Mouse (Mus musculus): ENCODE results near the gene Upk3bl.

The Upk3bl gene

GRCm38 (mm10) chr5:136084891-136085651 lies 30.8 kb downstream of the Upk3bl start:
- peak overlapping the region; percentile 85 for H3K4me3 ChIP-seq (replicated peaks; ENCODE audit: low read length)
- H3K36me3 ChIP-seq (ENCODE audit: insufficient read depth, low read length) = 0 out of 2 replicates have a peak, but pooled peaks cover 5% of the 10 kb centered on the region
- TF ChIP-seq POU5F1 (IDR thresholded peaks at IDR 0.05; ENCODE audit: borderline replicate concordance, low read length) = no peak
- TF ChIP-seq NANOG (IDR thresholded peaks at IDR 0.05; ENCODE audit: borderline replicate concordance, low read length) = no peak
- peaks cover 78% of the 10 kb centered on the region for H3K4me1 ChIP-seq (replicated peaks; ENCODE audit: low read depth, low read length)
- peaks cover 9% of the 10 kb centered on the region for H3K27me3 ChIP-seq (ENCODE audit: insufficient read depth, low read length)
- peaks cover 12% of the 10 kb centered on the region for H3K9me3 ChIP-seq (ENCODE audit: low read length)

- no peaks in the 10 kb centered on the region for H3K9me3 ChIP-seq (ENCODE audit: low read length)
- H3K4me1 ChIP-seq (replicated peaks; ENCODE audit: low read depth, low read length) = peaks cover 67% of the 10 kb centered on the region
- peak overlapping the region; percentile 37 for H3K4me3 ChIP-seq (replicated peaks; ENCODE audit: low read length)
- peaks cover 9% of the 10 kb centered on the region for H3K27me3 ChIP-seq (ENCODE audit: insufficient read depth, low read length)
- TF ChIP-seq NANOG (IDR thresholded peaks at IDR 0.05; ENCODE audit: borderline replicate concordance, low read length) (no peak), POU5F1 (IDR thresholded peaks at IDR 0.05; ENCODE audit: borderline replicate concordance, low read length) (no peak), CTCF (conservative IDR thresholded peaks at IDR 0.05; ENCODE audit: low read length) (no peak)
- peaks cover 15% of the 10 kb centered on the region for H3K36me3 ChIP-seq (ENCODE audit: insufficient read depth, low read length)
These were observed 32.0 kb downstream of the Upk3bl start for GRCm38 (mm10) chr5:136086290-136086689.

- peaks cover 25% of the 10 kb centered on the region for H3K36me3 ChIP-seq (ENCODE audit: insufficient read depth, low read length)
- peaks cover 70% of the 10 kb centered on the region for H3K4me1 ChIP-seq (replicated peaks; ENCODE audit: low read depth, low read length)
- H3K27me3 ChIP-seq (ENCODE audit: insufficient read depth, low read length) = peaks cover 8% of the 10 kb centered on the region
- no peak; the same call in 1 of the 2 replicates for TF ChIP-seq CTCF (conservative IDR thresholded peaks at IDR 0.05; ENCODE audit: low read length)
- no peak for TF ChIP-seq NANOG (IDR thresholded peaks at IDR 0.05; ENCODE audit: borderline replicate concordance, low read length)
- no peak for TF ChIP-seq POU5F1 (IDR thresholded peaks at IDR 0.05; ENCODE audit: borderline replicate concordance, low read length)
- H3K9me3 ChIP-seq (ENCODE audit: low read length) = no peaks in the 10 kb centered on the region
- no peak overlapping the region for H3K4me3 ChIP-seq (replicated peaks; ENCODE audit: low read length)
These were observed 34.7 kb downstream of the Upk3bl start for GRCm38 (mm10) chr5:136088821-136089575.

GRCm38 (mm10) chr5:136091927-136092326 lies 37.6 kb downstream of the Upk3bl start:
- Histone ChIP-seq H3K36me3 (ENCODE audit: insufficient read depth, low read length) (peaks cover 38% of the 10 kb centered on the region), H3K4me1 (replicated peaks; ENCODE audit: low read depth, low read length) (peaks cover 54% of the 10 kb centered on the region), H3K4me3 (replicated peaks; ENCODE audit: low read length) (no peak overlapping the region), H3K27me3 (ENCODE audit: insufficient read depth, low read length) (no peaks in the 10 kb centered on the region), H3K9me3 (ENCODE audit: low read length) (peaks cover 11% of the 10 kb centered on the region)
- TF ChIP-seq CTCF (conservative IDR thresholded peaks at IDR 0.05; ENCODE audit: low read length) (no peak), POU5F1 (IDR thresholded peaks at IDR 0.05; ENCODE audit: borderline replicate concordance, low read length) (no peak), NANOG (IDR thresholded peaks at IDR 0.05; ENCODE audit: borderline replicate concordance, low read length) (no peak)

GRCm38 (mm10) chr5:136094249-136095010 lies 40.1 kb downstream of the Upk3bl start:
- TF ChIP-seq CTCF (conservative IDR thresholded peaks at IDR 0.05; ENCODE audit: low read length) (no peak), POU5F1 (IDR thresholded peaks at IDR 0.05; ENCODE audit: borderline replicate concordance, low read length) (no peak), NANOG (IDR thresholded peaks at IDR 0.05; ENCODE audit: borderline replicate concordance, low read length) (no peak)
- peaks cover 54% of the 10 kb centered on the region for H3K4me1 ChIP-seq (replicated peaks; ENCODE audit: low read depth, low read length)
- H3K4me3 ChIP-seq (replicated peaks; ENCODE audit: low read length) = no peak overlapping the region

GRCm38 (mm10) chr5:136095089-136095488 lies 40.8 kb downstream of the Upk3bl start:
- TF ChIP-seq POU5F1 (IDR thresholded peaks at IDR 0.05; ENCODE audit: borderline replicate concordance, low read length) (no peak), NANOG (IDR thresholded peaks at IDR 0.05; ENCODE audit: borderline replicate concordance, low read length) (no peak), CTCF (conservative IDR thresholded peaks at IDR 0.05; ENCODE audit: low read length) (no peak)
- no peaks in the 10 kb centered on the region for H3K27me3 ChIP-seq (ENCODE audit: insufficient read depth, low read length)
- peaks cover 39% of the 10 kb centered on the region for H3K36me3 ChIP-seq (ENCODE audit: insufficient read depth, low read length)

More at GRCm38 (mm10) chr5:136094249-136095010, 40.1 kb downstream of the Upk3bl start:
- H3K36me3 ChIP-seq (ENCODE audit: insufficient read depth, low read length) = peaks cover 42% of the 10 kb centered on the region
- peaks cover 11% of the 10 kb centered on the region for H3K9me3 ChIP-seq (ENCODE audit: low read length)
- H3K27me3 ChIP-seq (ENCODE audit: insufficient read depth, low read length) = no peaks in the 10 kb centered on the region

GRCm38 (mm10) chr5:136098536-136098935 lies 44.2 kb downstream of the Upk3bl start:
- peaks cover 22% of the 10 kb centered on the region for H3K36me3 ChIP-seq (ENCODE audit: insufficient read depth, low read length)
- peaks cover 78% of the 10 kb centered on the region for H3K4me1 ChIP-seq (replicated peaks; ENCODE audit: low read depth, low read length)
- TF ChIP-seq POU5F1 (IDR thresholded peaks at IDR 0.05; ENCODE audit: borderline replicate concordance, low read length) (no peak), CTCF (conservative IDR thresholded peaks at IDR 0.05; ENCODE audit: low read length) (no peak), NANOG (IDR thresholded peaks at IDR 0.05; ENCODE audit: borderline replicate concordance, low read length) (no peak)
- no peaks in the 10 kb centered on the region for H3K27me3 ChIP-seq (ENCODE audit: insufficient read depth, low read length)
- H3K9me3 ChIP-seq (ENCODE audit: low read length) = peaks cover 11% of the 10 kb centered on the region
- H3K4me3 ChIP-seq (replicated peaks; ENCODE audit: low read length) = 0 out of 2 replicates have a peak overlapping the region, but pooled peaks have one; percentile 10

More at GRCm38 (mm10) chr5:136095089-136095488, 40.8 kb downstream of the Upk3bl start:
- Histone ChIP-seq H3K4me3 (replicated peaks; ENCODE audit: low read length) (no peak overlapping the region), H3K4me1 (replicated peaks; ENCODE audit: low read depth, low read length) (peaks cover 58% of the 10 kb centered on the region), H3K9me3 (ENCODE audit: low read length) (peaks cover 11% of the 10 kb centered on the region)

Measured in E14TG2a.4 (cell line).